Mouse (Mus musculus): ENCODE data around the gene Susd4.

- TF ChIP-seq CTCF (IDR thresholded peaks at IDR 0.05; ENCODE audit: control insufficient read depth, insufficient read depth, insufficient replicate concordance, low read depth, low read length): no peak
- TF ChIP-seq POLR2A (IDR thresholded peaks at IDR 0.05; ENCODE audit: control insufficient read depth, low read depth, low read length): no peak
These were observed 133.4 kb downstream of the Susd4 start for GRCm38 (mm10) chr1:182897071-182897470.

All from testis, adult 2 months (tissue).